Comparison of ENCODE assay signal across 15 mouse cellular contexts in genomic region chr11:33012384-33013160, GRCm38 (mm10).
DNase-seq lines count a peak whose midpoint lies in the region; ATAC-seq lines count a peak whose summit lies in the region.
"Had no signal": no experiment of that assay in that cellular context is flagged by ENCODE, and none has a peak within 500 bp of the region (broad histone marks: within the 10 kb centered on the region; RNA-seq: fewer than 3 reads in every experiment).

No protein-coding gene starts in this region.

- H3K4me2 ChIP-seq in midbrain, embryonic 15.5 days, result no peak overlapping the region
- H3K4me2 ChIP-seq: embryonic facial prominence, embryonic 12.5 days; heart, embryonic 13.5 days; liver, embryonic 15.5 days had no signal

- no peaks in the 10 kb centered on the region for H3K36me3 ChIP-seq in midbrain, embryonic 10.5 days
- H3K36me3 ChIP-seq in midbrain, embryonic 15.5 days (replicated peaks), result no peaks in the 10 kb centered on the region
- H3K36me3 ChIP-seq: embryonic facial prominence, embryonic 12.5 days; heart, embryonic 13.5 days; liver, embryonic 15.5 days had no signal

- no peak overlapping the region for H3K4me3 ChIP-seq in midbrain, embryonic 10.5 days
- no peak overlapping the region for H3K4me3 ChIP-seq in midbrain, embryonic 15.5 days
- H3K4me3 ChIP-seq: embryonic facial prominence, embryonic 12.5 days; heart, embryonic 13.5 days; liver, embryonic 15.5 days had no signal

- peaks cover 5% of the 10 kb centered on the region; the same call in 1 of the 2 replicates for H3K4me1 ChIP-seq in midbrain, embryonic 10.5 days
- H3K4me1 ChIP-seq in midbrain, embryonic 15.5 days, result no peaks in the 10 kb centered on the region
- H3K4me1 ChIP-seq: embryonic facial prominence, embryonic 12.5 days; heart, embryonic 13.5 days; liver, embryonic 15.5 days had no signal

- 89% methylated on average over 14 of the region's 14 CpGs for WGBS in midbrain, embryonic 10.5 days
- WGBS in midbrain, embryonic 15.5 days, result 82% methylated on average over 14 of the region's 14 CpGs

- no peaks in the 10 kb centered on the region for H3K9me3 ChIP-seq in midbrain, embryonic 10.5 days (replicated peaks)
- H3K9me3 ChIP-seq in midbrain, embryonic 15.5 days, result no peaks in the 10 kb centered on the region
- H3K9me3 ChIP-seq: embryonic facial prominence, embryonic 12.5 days; heart, embryonic 13.5 days; liver, embryonic 15.5 days had no signal

- intact Hi-C loops in heart, postnatal 36 days (cut with DNase I), result loop anchor here (5.0 kb wide), 2 partner anchors 85 to 135 kb away; partner anchors contain the start of gene Fgf18
- intact Hi-C loops in left cerebral cortex, postnatal 4 days (cut with DNase I), result no loop called here

- no peak for ATAC-seq in midbrain, embryonic 15.5 days (replicated peaks)
- no peak for ATAC-seq in inflammation-experienced regulatory T-cells, adult 6 months
- ATAC-seq: CD4-positive, CD25-positive, alpha-beta regulatory T cell, adult 4 months; forebrain, embryonic 16.5 days had no signal

- peak; percentile 56 for DNase-seq in heart, adult 8-10 months (ENCODE audit: low spot score)
- no peak for DNase-seq in heart, postnatal 36 days
- DNase-seq in midbrain, embryonic 10.5 days (ENCODE audit: low spot score), result no peak
- peak; percentile 93 for DNase-seq in fibroblast of lung, adult 2 months (ENCODE audit: low read depth)
- DNase-seq in left cerebral cortex, postnatal 4 days, result no peak
- DNase-seq: cerebellum, adult 9-11 months; right cerebral cortex, postnatal 14 days; thymus, postnatal 36 days had no signal

- H3K9ac ChIP-seq in midbrain, embryonic 15.5 days, result no peak overlapping the region
- H3K9ac ChIP-seq: embryonic facial prominence, embryonic 12.5 days; heart, embryonic 13.5 days; liver, embryonic 15.5 days had no signal

- peak overlapping the region; percentile 39; the same call in 1 of the 2 replicates for H3K27ac ChIP-seq in midbrain, embryonic 10.5 days (replicated peaks)
- no peak overlapping the region for H3K27ac ChIP-seq in midbrain, embryonic 15.5 days
- H3K27ac ChIP-seq: embryonic facial prominence, embryonic 12.5 days; heart, embryonic 13.5 days; liver, embryonic 15.5 days had no signal

- H3K27me3 ChIP-seq in midbrain, embryonic 10.5 days (ENCODE audit: low read depth, poor library complexity, severe bottlenecking), result no peaks in the 10 kb centered on the region
- H3K27me3 ChIP-seq in midbrain, embryonic 15.5 days (replicated peaks), result no peaks in the 10 kb centered on the region
- H3K27me3 ChIP-seq: embryonic facial prominence, embryonic 12.5 days; heart, embryonic 13.5 days; liver, embryonic 15.5 days had no signal

Comparison
In these comparisons a context has a peak if more than half of its experiments do, and no peak if none do; other contexts are left out.
1. DNase-seq: peak in heart, adult 8-10 months (single experiment) and fibroblast of lung, adult 2 months (single experiment); none in heart, postnatal 36 days (0 of 2), midbrain, embryonic 10.5 days (single experiment) and left cerebral cortex, postnatal 4 days (single experiment).